Mouse (Mus musculus): ENCODE data around the gene Hmgcl.

Hmgcl gene

DNA sequence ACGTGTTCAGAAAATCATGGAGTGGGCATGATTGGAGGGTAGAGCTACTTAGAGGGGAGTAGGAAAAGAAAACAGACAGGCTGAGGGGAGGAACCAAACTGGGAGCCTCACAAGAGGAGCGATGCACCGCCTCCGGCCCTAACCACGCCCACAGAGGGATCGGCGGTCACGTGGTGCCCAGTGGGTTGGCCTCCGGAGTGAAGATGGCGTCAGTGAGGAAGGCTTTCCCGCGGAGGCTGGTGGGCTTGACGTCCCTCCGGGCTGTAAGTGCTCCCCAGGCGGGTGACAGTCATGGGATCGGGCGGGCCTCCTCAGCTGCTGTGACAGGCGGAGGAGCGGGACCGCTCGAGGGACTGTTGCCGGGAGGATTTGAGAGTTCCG lies at the start of gene Hmgcl:
Hmgcl (plus strand) TSS at position 171 of the 381 bp plus-strand sequence.
- POLR2A ChIA-PET = interaction anchor here in 3 of 4 experiments (0.5 to 9.3 kb wide), 38 partner anchors 9 to 507 kb away, joined by 3 to 71 read pairs (median 4); partner anchors contain the start of genes Fuca1 (in 2 of the 3), Gale (in 2 of the 3), Pnrc2 (in 1 of the 3) and Rpl11 (in 1 of the 3)
- CTCF ChIA-PET = interaction anchor here (0.5 to 2.0 kb wide), 15 partner anchors 8 to 1014 kb away, joined by 3 to 6 read pairs (median 4); partner anchors contain the start of gene Fuca1 (in 2 of the 4)

DNA sequence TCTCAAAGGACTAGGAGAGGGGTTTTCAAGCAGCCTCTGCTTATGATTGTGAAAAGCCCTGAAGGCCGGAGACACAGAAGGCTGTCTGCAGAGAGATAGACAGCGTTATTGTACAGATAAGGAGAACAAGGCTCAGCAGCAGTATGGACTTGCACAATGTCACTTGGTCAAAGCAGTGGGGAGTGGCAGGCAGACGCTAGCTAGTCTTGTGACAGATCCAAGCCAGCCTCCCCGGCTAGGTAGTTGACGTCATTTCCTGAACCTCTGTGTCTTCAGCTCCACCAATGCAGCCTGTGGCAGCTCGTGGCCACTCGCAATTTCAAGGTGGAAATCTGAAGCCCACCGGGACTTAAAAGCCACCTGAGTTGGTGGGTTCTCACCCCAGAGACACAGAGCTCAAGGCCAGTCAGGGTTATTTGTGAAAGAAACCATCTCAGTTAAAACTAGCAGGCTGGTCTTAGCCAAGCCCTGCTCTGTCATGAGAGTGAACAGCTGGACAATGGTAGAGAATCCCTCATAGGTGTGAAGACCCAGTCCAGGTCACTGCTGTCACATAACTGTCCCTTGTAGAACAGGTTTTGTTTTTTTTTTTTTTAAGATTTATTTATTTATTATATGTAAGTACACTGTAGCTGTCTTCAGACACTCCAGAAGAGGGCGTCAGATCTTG lies 47.7 kb upstream of the Hmgcl start:
- POLR2A ChIA-PET = interaction anchor here (0.6 to 7.9 kb wide), 57 partner anchors 9 to 900 kb away, joined by 3 to 40 read pairs (median 4); partner anchors contain the start of genes Fuca1 (in 3 of the 4), Hmgcl (in 2 of the 4), Srsf10 (in 2 of the 4) and Pithd1 (in 1 of the 4)
- CTCF ChIA-PET = interaction anchor here (0.5 to 3.9 kb wide), 21 partner anchors 9 to 545 kb away, joined by 3 to 32 read pairs (median 4); partner anchors contain the start of genes Fuca1 (in 3 of the 4), Gale (in 1 of the 4) and Hmgcl (in 1 of the 4)

GRCm38 (mm10) chr4:135899050-135899448 lies 47.2 kb upstream of the Hmgcl start:
- POLR2A ChIA-PET = interaction anchor here in 3 of 4 experiments (0.6 to 7.9 kb wide), 42 partner anchors 9 to 603 kb away, joined by 3 to 40 read pairs (median 6); partner anchors contain the start of genes Fuca1 (in 3 of the 3), Hmgcl (in 2 of the 3), Srsf10 (in 2 of the 3) and Pithd1 (in 1 of the 3)

GRCm38 (mm10) chr4:135900008-135900407 lies 46.2 kb upstream of the Hmgcl start:
- ChIA-PET CTCF (interaction anchor here in 1 of 4 experiments (3.9 kb wide), 1 partner anchor 21 kb away, joined by 32 read pairs; the partner anchor contains the start of gene Fuca1), POLR2A (interaction anchor here in 2 of 4 experiments (1.4 to 7.9 kb wide), 4 partner anchors 16 to 28 kb away, joined by 3 to 40 read pairs (median 20); partner anchors contain the start of gene Fuca1 (in 2 of the 2))

More at GRCm38 (mm10) chr4:135899050-135899448, 47.2 kb upstream of the Hmgcl start:
- CTCF ChIA-PET = interaction anchor here in 3 of 4 experiments (0.6 to 3.9 kb wide), 13 partner anchors 9 to 207 kb away, joined by 3 to 32 read pairs (median 5); partner anchors contain the start of genes Fuca1 (in 3 of the 3) and Hmgcl (in 1 of the 3)

GRCm38 (mm10) chr4:135902606-135903242 lies 43.5 kb upstream of the Hmgcl start:
- ChIA-PET CTCF (interaction anchor here in 3 of 4 experiments (0.6 to 1.5 kb wide), 4 partner anchors 13 to 133 kb away, joined by 3 to 4 read pairs (median 3); partner anchors contain the start of gene Fuca1 (in 1 of the 3)), POLR2A (interaction anchor here in 2 of 4 experiments (0.9 to 1.4 kb wide), 2 partner anchors 8 to 14 kb away, joined by 3 read pairs; partner anchors contain the start of gene Cnr2 (in 1 of the 2))

GRCm38 (mm10) chr4:135904810-135905209 lies 41.4 kb upstream of the Hmgcl start:
- POLR2A ChIA-PET = interaction anchor here in 2 of 4 experiments (0.9 to 1.9 kb wide), 5 partner anchors 11 to 149 kb away, joined by 3 to 5 read pairs (median 4); partner anchors contain the start of genes Fuca1 (in 1 of the 2) and Rpl11 (in 1 of the 2)
- CTCF ChIA-PET = interaction anchor here (0.6 to 5.9 kb wide), 7 partner anchors 15 to 1169 kb away, joined by 3 to 33 read pairs (median 3); partner anchors contain the start of gene Fuca1 (in 2 of the 4)

- ChIA-PET CTCF (interaction anchor here in 3 of 4 experiments (0.5 to 5.9 kb wide), 7 partner anchors 13 to 133 kb away, joined by 3 to 33 read pairs (median 4); partner anchors contain the start of gene Fuca1 (in 1 of the 3)), POLR2A (interaction anchor here in 2 of 4 experiments (1.2 to 2.2 kb wide), 4 partner anchors 13 to 78 kb away, joined by 3 to 7 read pairs (median 3); partner anchors contain the start of gene Fuca1 (in 1 of the 2))
Measured at GRCm38 (mm10) chr4:135906633-135907032, 39.6 kb upstream of the Hmgcl start.

DNA sequence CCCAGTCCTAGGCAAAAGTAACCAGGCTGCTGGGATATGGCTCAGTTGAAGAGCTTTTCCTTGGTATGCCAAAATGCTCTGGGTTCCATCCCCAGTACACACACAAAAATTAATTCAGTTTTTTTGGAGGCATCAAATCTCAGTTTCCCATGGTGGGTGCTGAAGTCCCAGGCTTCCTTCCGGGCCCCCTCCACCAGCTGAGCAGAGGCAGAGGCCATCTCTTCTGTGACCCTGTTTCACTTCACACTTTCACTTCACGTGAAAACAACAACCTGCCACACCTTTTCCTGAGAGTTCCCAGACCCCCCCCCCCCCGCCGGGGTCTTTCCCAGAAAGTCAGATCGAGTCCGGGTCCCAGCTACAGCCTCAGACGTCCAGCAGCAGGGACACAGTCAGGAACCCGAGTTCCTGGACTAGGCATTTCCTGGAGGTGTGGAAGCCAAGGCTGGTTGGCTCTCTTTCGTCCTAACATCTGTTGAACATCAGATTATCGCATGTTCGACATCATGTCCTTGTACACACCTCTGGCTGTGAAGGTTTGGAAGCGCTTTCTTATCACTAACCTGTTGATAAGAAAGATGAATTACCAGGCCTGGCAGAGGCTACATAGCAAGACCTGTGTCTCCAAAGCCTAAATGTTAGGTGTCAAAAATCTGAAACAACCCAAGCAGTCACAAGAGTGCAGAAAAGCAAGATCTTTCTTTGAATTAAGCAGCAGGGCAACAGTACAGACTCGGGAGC lies 36.8 kb upstream of the Hmgcl start:
- POLR2A ChIA-PET = interaction anchor here in 3 of 4 experiments (0.6 to 2.5 kb wide), 7 partner anchors 8 to 108 kb away, joined by 3 to 8 read pairs (median 4); partner anchors contain the start of genes Fuca1 (in 2 of the 3) and Hmgcl (in 1 of the 3)
- CTCF ChIA-PET = interaction anchor here in 2 of 4 experiments (0.6 to 5.9 kb wide), 5 partner anchors 11 to 198 kb away, joined by 3 to 33 read pairs (median 8); partner anchors contain the start of gene Fuca1 (in 2 of the 2)

GRCm38 (mm10) chr4:135911531-135911930 lies 34.7 kb upstream of the Hmgcl start:
- POLR2A ChIA-PET = interaction anchor here in 2 of 4 experiments (0.7 to 2.5 kb wide), 7 partner anchors 9 to 642 kb away, joined by 3 to 9 read pairs (median 4); partner anchors contain the start of gene Fuca1 (in 2 of the 2)
- CTCF ChIA-PET = interaction anchor here (0.6 to 2.9 kb wide), 7 partner anchors 8 to 956 kb away, joined by 3 to 13 read pairs (median 7); partner anchors contain the start of gene Fuca1 (in 2 of the 4)

GRCm38 (mm10) chr4:135912164-135912563 lies 34.1 kb upstream of the Hmgcl start:
- ChIA-PET CTCF (interaction anchor here in 3 of 4 experiments (0.5 to 2.9 kb wide), 5 partner anchors 8 to 469 kb away, joined by 4 to 9 read pairs (median 7); partner anchors contain the start of gene Fuca1 (in 1 of the 3)), POLR2A (interaction anchor here in 1 of 4 experiments (1.4 to 2.5 kb wide), 3 partner anchors 13 to 35 kb away, joined by 4 to 7 read pairs (median 4); no protein-coding TSS in a partner anchor)

- ChIA-PET POLR2A (interaction anchor here in 2 of 4 experiments (0.5 to 2.0 kb wide), 3 partner anchors 14 to 90 kb away, joined by 3 to 4 read pairs (median 4); no protein-coding TSS in a partner anchor), CTCF (interaction anchor here in 3 of 4 experiments (0.5 to 2.9 kb wide), 5 partner anchors 7 to 470 kb away, joined by 3 to 9 read pairs (median 5); partner anchors contain the start of gene Fuca1 (in 1 of the 3))
Measured at GRCm38 (mm10) chr4:135912835-135913234, 33.4 kb upstream of the Hmgcl start.

- ChIA-PET POLR2A (interaction anchor here in 1 of 4 experiments (1.4 kb wide), 1 partner anchor 37 kb away, joined by 4 read pairs; no protein-coding TSS in a partner anchor), CTCF (interaction anchor here in 1 of 4 experiments (0.8 kb wide), 1 partner anchor 24 kb away, joined by 3 read pairs; no protein-coding TSS in a partner anchor)
Measured at GRCm38 (mm10) chr4:135913433-135913832, 32.8 kb upstream of the Hmgcl start.

- POLR2A ChIA-PET = interaction anchor here in 2 of 4 experiments (1.9 to 4.1 kb wide), 6 partner anchors 11 to 29 kb away, joined by 5 to 35 read pairs (median 10); partner anchors contain the start of genes Cnr2 (in 1 of the 2) and Hmgcl (in 1 of the 2)
- CTCF ChIA-PET = interaction anchor here (0.5 to 3.8 kb wide), 15 partner anchors 8 to 536 kb away, joined by 3 to 44 read pairs (median 8); partner anchors contain the start of gene Cnr2 (in 1 of the 4)
Measured at GRCm38 (mm10) chr4:135918635-135919279, 27.5 kb upstream of the Hmgcl start.

GRCm38 (mm10) chr4:135919280-135919639 lies 27.0 kb upstream of the Hmgcl start:
- ChIA-PET CTCF (interaction anchor here (0.6 to 3.8 kb wide), 30 partner anchors 8 to 425 kb away, joined by 3 to 44 read pairs (median 8); partner anchors contain the start of genes Cnr2 (in 1 of the 4), Gale (in 1 of the 4), Nipal3 (in 1 of the 4) and Stpg1 (in 1 of the 4)), POLR2A (interaction anchor here (0.6 to 4.1 kb wide), 16 partner anchors 8 to 88 kb away, joined by 3 to 35 read pairs (median 8); partner anchors contain the start of genes Cnr2 (in 1 of the 4), Hmgcl (in 1 of the 4) and Srsf10 (in 1 of the 4))

Measured in embryonic stem cell, embryonic (primary cell).